8 mouse cellular contexts compared by ENCODE assay signal in the genomic region with DNA sequence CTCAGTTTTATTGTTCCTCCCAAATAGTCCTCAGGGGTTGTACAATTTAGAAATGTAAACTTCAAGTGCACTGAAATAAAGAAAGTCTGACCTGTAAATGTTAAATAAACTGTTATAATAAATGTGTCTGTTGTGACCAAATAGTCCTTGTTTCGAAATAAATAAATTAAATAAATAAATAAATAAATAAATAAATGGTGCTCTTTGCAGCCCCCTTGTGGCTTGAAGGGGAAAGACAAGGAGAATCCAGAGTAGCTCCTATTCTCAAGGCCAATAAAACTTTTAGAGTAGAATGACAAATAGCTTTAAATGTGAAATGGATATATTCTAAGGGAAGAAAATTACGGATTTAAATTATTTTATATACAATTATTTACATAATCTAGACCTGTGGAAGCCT. TPM values are rescaled to one million over a fixed set of nuclear protein-coding genes. Genes with fewer than 3 reads are reported as not detected.
DNase-seq lines count a peak whose midpoint lies in the region; ATAC-seq and TF ChIP-seq lines count a peak whose summit lies in the region.
"Had no signal": no experiment of that assay in that cellular context is flagged by ENCODE, and none has a peak within 500 bp of the region (broad histone marks: within the 10 kb centered on the region; RNA-seq: fewer than 3 reads in every experiment).

No protein-coding gene starts in this region.

- H3K4me2 ChIP-seq in kidney, embryonic 14.5 days (replicated peaks; ENCODE audit: low read depth, low read length): no peak overlapping the region
- H3K4me2 ChIP-seq in forebrain, postnatal 0 days (ENCODE audit: low read depth): peak overlapping the region; percentile 79

- H3K4me3 ChIP-seq in kidney, adult 2 months (ENCODE audit: insufficient read depth, low read depth, low read length): no peak overlapping the region
- no peak overlapping the region for H3K4me3 ChIP-seq in kidney, embryonic 14.5 days (ENCODE audit: low read length)
- peak overlapping the region; percentile 75 for H3K4me3 ChIP-seq in forebrain, postnatal 0 days (ENCODE audit: low read depth, low read length)

- DNase-seq in kidney, adult 2 months: peak; percentile 35
- DNase-seq in ovary, postnatal 14 days (ENCODE audit: low spot score): peak; percentile 22
- no peak for DNase-seq in ovary, adult 18-20 months (ENCODE audit: low spot score)
- DNase-seq in forebrain, postnatal 0 days: peak; percentile 64
- DNase-seq in retina, postnatal 1 day: peak; percentile 32
- DNase-seq in spleen, postnatal 14 days (ENCODE audit: low spot score in 2 of 2): no peak

- ATAC-seq in kidney, embryonic 14.5 days (ENCODE audit: low FRiP score, low TSS enrichment): no peak
- no peak for ATAC-seq in forebrain, postnatal 0 days

- H3K36me3 ChIP-seq in kidney, adult 2 months (ENCODE audit: control insufficient read depth, insufficient read depth, low read length): no peaks in the 10 kb centered on the region
- H3K36me3 ChIP-seq in kidney, embryonic 14.5 days (ENCODE audit: control insufficient read depth, insufficient read depth, low read length): no peaks in the 10 kb centered on the region
- H3K36me3 ChIP-seq in forebrain, postnatal 0 days (ENCODE audit: insufficient read depth): no peaks in the 10 kb centered on the region
- H3K36me3 ChIP-seq: lung, embryonic 15.5 days had no signal

- WGBS in kidney, adult 2 months: 11% methylated on average over 2 of the region's 2 CpGs
- 16% methylated on average over 2 of the region's 2 CpGs for WGBS in kidney, embryonic 14.5 days
- 9% methylated on average over 2 of the region's 2 CpGs for WGBS in forebrain, postnatal 0 days

- H3K4me1 ChIP-seq in kidney, adult 2 months (ENCODE audit: control insufficient read depth, insufficient read depth, low read length): no peaks in the 10 kb centered on the region
- peaks cover 11% of the 10 kb centered on the region for H3K4me1 ChIP-seq in kidney, embryonic 14.5 days (ENCODE audit: control insufficient read depth, insufficient read depth, low read length)
- H3K4me1 ChIP-seq in forebrain, postnatal 0 days (ENCODE audit: insufficient read depth): peaks cover 4% of the 10 kb centered on the region; the same call in 1 of the 2 replicates

- H3K9ac ChIP-seq in kidney, embryonic 14.5 days (ENCODE audit: low read depth, low read length): no peak overlapping the region
- H3K9ac ChIP-seq in forebrain, postnatal 0 days: no peak overlapping the region
- H3K9ac ChIP-seq: lung, embryonic 15.5 days had no signal

- no peaks in the 10 kb centered on the region for H3K9me3 ChIP-seq in kidney, embryonic 14.5 days (ENCODE audit: control insufficient read depth, low read length)
- H3K9me3 ChIP-seq in forebrain, postnatal 0 days (ENCODE audit: low read length): no peaks in the 10 kb centered on the region
- H3K9me3 ChIP-seq: lung, embryonic 15.5 days had no signal

- no peak for TF ChIP-seq POLR2A in kidney, adult 2 months (IDR thresholded peaks at IDR 0.05; ENCODE audit: low read depth, low read length)

- TF ChIP-seq CTCF in kidney, adult 2 months (conservative IDR thresholded peaks at IDR 0.05; ENCODE audit: insufficient read depth, insufficient read length, low read depth, low read length): no peak
- peak; percentile 71 for TF ChIP-seq CTCF in forebrain, postnatal 0 days (IDR thresholded peaks at IDR 0.05; ENCODE audit: low read depth)

- H3K27me3 ChIP-seq in kidney, adult 2 months (replicated peaks; ENCODE audit: control insufficient read depth, insufficient read depth, low read length): no peaks in the 10 kb centered on the region
- H3K27me3 ChIP-seq in kidney, embryonic 14.5 days (ENCODE audit: control insufficient read depth, insufficient read depth, low read length): peaks cover 16% of the 10 kb centered on the region
- H3K27me3 ChIP-seq in forebrain, postnatal 0 days (ENCODE audit: insufficient read depth, low read length): peaks cover 5% of the 10 kb centered on the region; the same call in 1 of the 2 replicates

- H3K27ac ChIP-seq in kidney, adult 2 months (ENCODE audit: insufficient read depth, low read depth, low read length): no peak overlapping the region
- no peak overlapping the region for H3K27ac ChIP-seq in kidney, embryonic 14.5 days (ENCODE audit: low read depth, low read length)
- H3K27ac ChIP-seq in forebrain, postnatal 0 days (ENCODE audit: low read depth, low read length): no peak overlapping the region
- H3K27ac ChIP-seq: lung, embryonic 15.5 days had no signal

RNA-seq across cellular contexts. Expression of gene Clstn2, which starts 2.3 kb away (rescaled TPM):
- polyA plus RNA-seq in kidney, adult 2 months (2012; rRNA removed): 1.7 and 1.9 TPM in 2 replicates
- 2.0 and 2.7 TPM in 2 replicates for polyA plus RNA-seq in kidney, embryonic 14.5 days (2014; fragmentation: Nextera tagmentation; extraction: Ambion mirVana)
- total RNA-seq in forebrain, postnatal 0 days (2014; rRNA removed): 55.9 and 58.7 TPM in 2 replicates
- polyA plus RNA-seq in forebrain, postnatal 0 days (2015; fragmentation: Nextera tagmentation; extraction: Ambion mirVana): 12.1 and 13.0 TPM in 2 replicates

Comparison
In these comparisons a context has a peak if more than half of its experiments do, and no peak if none do; other contexts are left out.
1. DNase-seq: peak in kidney, adult 2 months (single experiment), ovary, postnatal 14 days (single experiment), forebrain, postnatal 0 days (single experiment) and retina, postnatal 1 day (single experiment); none in ovary, adult 18-20 months (single experiment) and spleen, postnatal 14 days (0 of 2).